Mouse (Mus musculus) thymus, postnatal 25 days (tissue): ENCODE measurements at regions not wholly inside any gene's neighbourhood (a gene's known extent, or its start where the extent isn't known, plus 50 kb on each side); places are given as distances from the start of the nearest gene placed in this dataset.
A peak's percentile ranks its signal among the peaks of the same experiment; 100 is the strongest.

ENCODE experiments used
- DNase-seq: peaks from one replicate; pipeline ENCODE4 v3.0.0; 2022

DNA sequence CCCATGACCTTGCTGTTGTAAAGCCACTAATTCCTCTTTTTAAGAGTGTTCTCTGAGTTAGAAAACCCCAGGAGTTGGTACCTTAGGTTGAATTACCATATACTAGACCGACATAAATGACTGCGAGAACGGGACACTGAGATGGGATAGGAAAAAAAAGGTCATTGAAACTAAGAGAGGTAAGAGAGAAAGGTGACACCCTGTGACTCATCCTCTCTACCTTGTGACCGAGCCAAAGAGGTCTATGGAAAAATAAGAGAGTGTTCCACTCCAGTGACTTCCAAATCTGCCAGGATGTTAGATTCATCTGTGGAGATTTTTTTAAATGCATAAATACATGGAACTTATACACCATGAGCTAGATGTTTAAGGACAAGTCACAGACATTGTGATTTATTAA, 115.3 kb upstream of the Trib2 start:
- no peak for DNase-seq

DNA sequence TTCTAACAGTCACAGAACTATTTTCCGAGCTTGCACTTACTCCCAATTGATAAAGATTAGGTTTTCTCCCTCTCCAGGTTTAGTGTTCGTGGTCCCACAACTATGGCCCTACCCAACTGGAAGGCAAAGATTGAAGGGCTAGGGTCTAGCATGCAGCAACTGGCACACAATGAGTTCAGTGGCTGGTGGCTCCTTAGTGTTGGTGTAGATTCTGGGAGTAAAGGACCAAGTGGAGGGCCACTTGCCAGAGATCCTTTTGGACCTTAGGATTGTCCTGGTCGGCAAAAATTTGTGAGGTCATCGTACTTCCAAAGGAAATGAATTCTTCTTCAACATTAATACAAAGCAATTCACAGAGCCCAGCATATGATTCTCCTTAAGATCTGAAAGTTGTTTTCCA, 114.8 kb upstream of the Trib2 start:
- DNase-seq: no peak

- no peak for DNase-seq
These were observed 113.4 kb upstream of the Trib2 start for GRCm38 (mm10) chr12:15930155-15930554.

DNA sequence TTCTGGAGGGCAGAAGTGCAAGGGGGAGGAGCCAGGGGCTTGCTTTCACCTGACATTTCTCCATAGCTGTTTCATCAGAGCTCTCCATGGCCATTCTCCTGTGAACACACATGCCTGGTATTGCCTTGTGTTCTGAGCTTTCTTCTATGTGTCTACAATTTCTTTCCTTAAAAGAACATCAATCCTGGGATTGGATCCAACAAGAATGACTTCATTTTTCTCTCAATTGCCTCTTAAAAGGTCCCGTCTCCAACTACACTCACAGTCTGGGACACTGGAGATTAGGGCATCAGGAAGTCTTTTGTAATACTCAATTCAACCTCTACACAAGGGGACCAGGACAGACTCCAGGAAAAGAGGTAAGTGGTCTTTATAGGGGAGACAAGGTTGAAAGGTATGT, 112.8 kb upstream of the Trib2 start:
- DNase-seq: no peak

- no peak for DNase-seq
These were observed 101.6 kb upstream of the Trib2 start for GRCm38 (mm10) chr12:15918291-15918690.

DNA sequence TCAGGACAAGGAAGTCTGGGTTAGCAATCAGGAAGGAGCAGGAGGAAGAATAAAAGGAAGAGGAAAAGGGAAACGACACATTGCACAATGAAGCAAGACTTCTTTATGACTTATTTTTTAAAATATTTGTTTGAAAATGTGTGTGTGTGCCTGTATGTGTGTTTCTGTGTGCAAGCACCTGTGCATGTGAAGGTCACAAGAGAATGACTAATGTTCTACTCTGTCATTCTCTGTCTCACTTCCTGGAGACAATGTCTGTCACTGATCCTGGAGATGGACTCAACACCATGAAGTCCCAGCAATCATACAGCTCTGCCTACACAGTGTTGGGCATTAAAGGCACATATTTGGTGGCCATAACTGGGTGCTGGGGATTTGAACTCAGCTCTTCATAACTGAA, 96.2 kb upstream of the Trib2 start:
- DNase-seq: no peak

DNA sequence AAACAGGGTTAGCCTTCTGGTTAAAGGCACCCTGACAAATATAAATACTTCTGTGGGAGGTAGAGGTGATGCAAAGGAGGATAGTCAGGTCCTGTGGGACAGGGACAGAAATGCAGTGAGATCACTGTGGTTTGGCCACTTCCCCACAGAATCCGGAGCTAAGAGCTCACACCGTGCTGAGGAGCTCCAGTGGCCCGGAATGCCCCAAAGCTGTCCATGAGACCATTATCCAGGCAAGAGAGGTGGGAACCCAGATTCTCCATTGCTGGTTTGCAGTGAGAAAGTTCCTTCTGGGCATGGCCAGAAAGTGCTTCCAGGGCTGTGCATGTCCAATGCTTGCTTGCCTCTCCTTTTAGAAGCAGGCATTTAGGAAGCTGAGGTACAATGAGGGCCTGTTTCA, 95.8 kb upstream of the Trib2 start:
- no peak for DNase-seq

GRCm38 (mm10) chr12:15911254-15911991, 94.7 kb upstream of the Trib2 start:
- DNase-seq: no peak

DNA sequence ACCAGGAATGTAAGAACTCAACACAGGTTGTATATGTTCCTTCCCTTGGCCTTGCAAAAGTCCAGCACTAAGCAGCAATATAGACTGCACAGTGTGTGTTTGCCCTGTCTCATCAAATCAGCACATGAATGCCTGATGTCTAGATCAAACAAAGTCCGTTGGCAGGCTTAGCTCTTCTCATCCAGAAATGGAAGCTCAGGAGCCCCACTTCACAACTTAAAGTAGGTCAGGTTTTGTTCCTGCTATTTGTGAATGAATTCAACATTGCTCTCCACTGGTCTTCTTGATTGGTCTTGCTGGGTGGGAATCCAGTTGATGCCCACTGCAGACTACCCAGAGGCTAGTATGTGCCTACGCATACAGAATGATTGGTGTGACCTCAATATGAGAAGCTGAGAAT, 80.8 kb upstream of the Trib2 start:
- DNase-seq: no peak

- DNase-seq: peak; percentile 3
These were observed 79.8 kb upstream of the Trib2 start for GRCm38 (mm10) chr12:15896511-15896910.

GRCm38 (mm10) chr12:15895215-15895614, 78.5 kb upstream of the Trib2 start:
- no peak for DNase-seq

GRCm38 (mm10) chr12:15890591-15890990, 73.9 kb upstream of the Trib2 start:
- no peak for DNase-seq

DNA sequence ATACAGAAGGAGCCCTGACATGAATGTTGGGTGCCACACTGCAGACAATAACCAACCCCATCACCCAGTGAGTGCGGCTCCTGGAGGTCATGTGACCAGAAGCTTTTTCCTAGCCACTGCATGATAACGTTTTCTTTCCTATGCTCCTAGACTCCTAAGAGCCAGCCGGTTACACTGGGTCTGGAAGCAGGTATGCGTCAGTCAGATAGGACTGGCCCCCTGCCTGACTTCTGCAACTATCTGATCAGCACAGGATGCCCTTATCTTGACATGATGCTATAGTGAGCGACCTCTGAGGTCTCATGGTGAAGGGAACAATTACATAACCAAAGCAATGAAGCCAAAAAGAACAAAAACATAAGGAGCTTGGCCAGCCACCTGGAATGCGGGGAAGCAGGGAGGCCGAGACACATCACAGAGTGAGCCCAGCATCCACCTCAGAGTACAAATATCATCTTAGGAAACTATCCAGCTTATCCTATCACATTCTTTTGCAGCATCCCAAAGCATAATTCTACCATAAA, 63.2 kb upstream of the Trib2 start:
- DNase-seq: no peak
